Mouse (Mus musculus) embryo, embryonic 11.5 days (tissue): ENCODE measurements around the gene Alyref.

Experiments
- DNase-seq: peaks from one replicate; pipeline ENCODE4 v3.0.0-alpha.2; 2012; ENCODE audit warnings: low read depth, low spot score

Gene Alyref

GRCm38 (mm10) chr11:120626785-120627467, 28.8 kb upstream of the Alyref start:
- DNase-seq: no peak

GRCm38 (mm10) chr11:120625152-120625775, 27.1 kb upstream of the Alyref start, which contains the start of gene Sirt7:
TSS of gene Sirt7 (minus strand) at chr11:120625240.
- no peak for DNase-seq

- peak; percentile 71 for DNase-seq
These were observed 26.5 kb upstream of the Alyref start for GRCm38 (mm10) chr11:120624680-120625111.

- DNase-seq: no peak
These were observed 26.0 kb upstream of the Alyref start for GRCm38 (mm10) chr11:120623961-120624679.

GRCm38 (mm10) chr11:120622805-120623204, 24.6 kb upstream of the Alyref start:
- no peak for DNase-seq

GRCm38 (mm10) chr11:120620195-120620594, 22.0 kb upstream of the Alyref start:
- no peak for DNase-seq

GRCm38 (mm10) chr11:120618619-120619535, 20.7 kb upstream of the Alyref start:
- no peak for DNase-seq

- DNase-seq: peak; percentile 87
These were observed 19.5 kb upstream of the Alyref start, which contains the start of gene Pcyt2 for GRCm38 (mm10) chr11:120617519-120618112. TSS of gene Pcyt2 (minus strand) at chr11:120617936.

GRCm38 (mm10) chr11:120616617-120617294, 18.6 kb upstream of the Alyref start:
- DNase-seq: no peak

GRCm38 (mm10) chr11:120615606-120616203, 17.5 kb upstream of the Alyref start:
- DNase-seq: no peak

- DNase-seq: no peak
These were observed 17.0 kb upstream of the Alyref start for GRCm38 (mm10) chr11:120615167-120615566.

GRCm38 (mm10) chr11:120613976-120614375, 15.8 kb upstream of the Alyref start:
- DNase-seq: no peak

- no peak for DNase-seq
These were observed 15.4 kb upstream of the Alyref start for GRCm38 (mm10) chr11:120613481-120613972.

GRCm38 (mm10) chr11:120612763-120613162, 14.6 kb upstream of the Alyref start:
- no peak for DNase-seq

GRCm38 (mm10) chr11:120610477-120611046, 12.4 kb upstream of the Alyref start:
- no peak for DNase-seq

GRCm38 (mm10) chr11:120609250-120609649, 11.1 kb upstream of the Alyref start:
- DNase-seq: no peak

- no peak for DNase-seq
These were observed 10.3 kb upstream of the Alyref start, which contains the start of gene Npb for GRCm38 (mm10) chr11:120608241-120609034. TSS of gene Npb (plus strand) at chr11:120608477.

- DNase-seq: no peak
These were observed 8.6 kb upstream of the Alyref start for GRCm38 (mm10) chr11:120606764-120607163.
